Mouse (Mus musculus): ENCODE measurements around the gene Cox5b.
"Not testable (repeated sequence)": the region's sequence is repeated elsewhere in the genome, so short reads cannot be mapped to it uniquely, and the experiment has no call there.

The Cox5b gene

DNA sequence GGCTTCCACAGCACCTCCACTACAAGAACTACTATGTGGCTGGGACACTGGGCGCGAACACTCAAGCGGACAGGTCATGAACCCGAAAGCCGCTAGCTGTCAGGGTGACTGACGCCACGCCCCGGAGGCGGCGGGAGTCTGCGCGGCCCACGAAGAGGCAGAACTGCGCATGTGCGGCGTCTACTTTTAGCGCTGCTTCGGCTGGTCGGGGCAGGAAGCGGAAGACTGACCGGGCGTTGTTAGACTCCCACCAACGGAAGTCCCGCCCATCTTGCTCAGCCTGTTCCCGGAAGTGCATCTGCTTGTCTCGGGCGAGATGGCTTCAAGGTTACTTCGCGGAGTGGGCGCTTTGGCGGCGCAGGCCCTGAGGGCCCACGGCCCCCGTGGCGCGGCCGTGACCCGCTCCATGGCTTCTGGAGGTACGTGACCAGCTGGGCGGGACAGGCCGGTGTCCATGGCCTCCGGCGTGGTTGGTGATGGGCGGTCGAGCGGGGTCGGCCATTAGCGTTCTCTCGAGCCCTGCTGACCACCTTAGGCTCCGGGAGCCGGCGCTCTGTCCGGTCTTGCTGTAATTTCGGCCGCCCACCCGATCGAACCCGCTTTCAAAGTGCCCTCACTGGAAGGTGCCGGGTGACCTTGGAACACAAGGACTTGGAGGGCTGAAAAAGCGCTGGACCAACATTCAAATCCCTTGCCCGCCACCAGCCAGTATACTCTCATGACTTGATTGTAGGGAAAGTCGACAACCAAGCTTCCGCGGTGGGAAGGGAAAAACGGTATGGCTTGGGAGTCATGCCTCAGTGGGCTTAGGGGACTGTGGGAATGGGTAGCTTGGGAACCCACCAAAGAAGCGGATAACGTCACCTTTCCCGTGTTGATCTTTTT is at the start of gene Cox5b:
Gene Cox5b (plus strand): TSS at position 179 of the 885 bp plus-strand sequence.
- peak; percentile 91 to 95 for DNase-seq (ENCODE audit: low spot score in 2 of 2)

DNA sequence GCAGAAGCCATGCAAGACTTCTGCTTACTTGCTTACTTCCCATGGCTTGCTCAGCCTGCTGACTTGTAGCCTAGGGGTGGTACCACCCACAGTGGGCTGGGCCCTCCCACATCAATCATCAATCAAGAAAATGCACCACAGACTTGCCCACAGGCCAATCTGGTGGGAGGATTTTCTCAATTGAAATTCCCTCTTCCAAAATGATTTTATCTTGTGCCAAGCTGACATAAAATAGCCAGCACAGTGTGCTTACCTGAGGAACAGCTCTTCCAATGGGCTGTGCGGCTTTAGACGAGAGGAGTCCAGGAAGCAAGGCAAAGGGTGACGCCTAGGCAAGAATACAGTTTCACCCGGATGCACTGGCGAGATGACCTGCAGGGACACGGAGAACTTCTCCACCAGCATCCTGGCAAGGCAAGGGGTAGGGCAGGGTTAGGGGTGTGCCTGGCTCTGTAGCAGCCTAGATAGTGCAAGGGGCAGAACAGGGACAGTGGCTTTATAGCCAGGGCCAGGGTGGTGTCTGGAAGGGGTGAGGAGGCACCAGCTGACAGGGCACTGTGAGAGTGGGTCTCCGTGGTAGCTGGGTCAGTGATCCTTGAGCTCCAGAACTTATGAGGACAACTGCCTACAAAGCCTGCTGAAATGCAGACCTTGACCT is 47.2 kb upstream of the Cox5b start:
- no peak for DNase-seq (ENCODE audit: low spot score in 2 of 2)

DNA sequence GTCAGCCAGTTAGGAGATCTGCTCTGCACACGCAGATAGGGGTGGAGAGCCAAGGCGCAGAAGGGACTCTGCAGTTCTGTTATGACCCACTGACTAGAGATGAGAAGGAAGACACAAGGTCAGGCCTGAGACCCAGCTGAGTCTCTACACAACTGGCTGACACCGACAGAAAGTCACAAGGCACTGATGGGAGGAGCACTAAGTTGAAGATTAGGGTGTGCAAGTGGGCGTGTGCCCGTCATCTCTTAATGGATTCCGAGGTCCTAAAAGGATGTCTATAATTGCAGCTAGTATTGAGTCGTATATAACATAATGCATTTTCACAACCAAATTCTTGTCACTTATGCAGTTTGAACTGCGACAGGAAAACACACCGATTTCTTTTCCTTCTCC is 46.6 kb upstream of the Cox5b start:
- DNase-seq (ENCODE audit: low spot score in 2 of 2): no peak

DNA sequence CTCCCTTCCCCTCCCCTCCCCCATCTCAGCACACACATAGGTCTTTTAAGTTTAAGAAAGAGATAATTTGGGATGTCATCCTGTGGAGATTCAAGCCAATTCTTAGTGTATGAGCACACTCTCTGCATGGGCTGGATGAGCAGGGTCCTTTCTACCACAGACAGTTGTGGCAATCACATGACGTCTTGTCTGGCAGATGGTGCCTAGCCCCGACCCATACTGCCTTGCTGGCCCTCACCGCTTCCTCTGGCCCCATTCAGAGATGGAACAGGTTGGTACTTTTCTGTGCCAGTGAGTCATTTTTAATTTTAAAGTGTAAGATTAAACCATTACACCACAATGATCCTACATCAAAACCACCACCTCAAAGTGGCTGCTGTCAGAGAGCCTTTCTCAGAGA is 45.0 kb upstream of the Cox5b start:
- DNase-seq (ENCODE audit: low spot score in 2 of 2): no peak

DNA sequence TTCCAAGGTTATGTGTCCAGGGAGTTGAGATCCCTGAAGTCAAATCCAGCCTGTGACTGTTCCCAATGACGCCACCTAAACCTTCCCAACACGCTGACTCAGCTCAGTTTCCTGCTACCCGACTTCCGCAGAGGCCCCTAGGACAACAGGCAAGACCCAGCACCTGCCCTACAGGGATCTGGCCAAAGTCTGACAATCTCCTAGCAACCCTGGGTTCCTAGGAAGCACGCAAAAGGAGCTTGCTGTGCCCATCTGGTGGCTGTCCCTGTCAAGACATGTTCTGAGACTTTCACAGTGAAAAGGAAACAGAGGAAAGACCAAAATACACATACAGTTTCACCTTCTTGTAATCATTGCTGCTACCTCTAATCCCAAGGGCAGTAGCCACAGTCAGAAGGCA is 43.6 kb upstream of the Cox5b start:
- no peak for DNase-seq (ENCODE audit: low spot score in 2 of 2)

DNA sequence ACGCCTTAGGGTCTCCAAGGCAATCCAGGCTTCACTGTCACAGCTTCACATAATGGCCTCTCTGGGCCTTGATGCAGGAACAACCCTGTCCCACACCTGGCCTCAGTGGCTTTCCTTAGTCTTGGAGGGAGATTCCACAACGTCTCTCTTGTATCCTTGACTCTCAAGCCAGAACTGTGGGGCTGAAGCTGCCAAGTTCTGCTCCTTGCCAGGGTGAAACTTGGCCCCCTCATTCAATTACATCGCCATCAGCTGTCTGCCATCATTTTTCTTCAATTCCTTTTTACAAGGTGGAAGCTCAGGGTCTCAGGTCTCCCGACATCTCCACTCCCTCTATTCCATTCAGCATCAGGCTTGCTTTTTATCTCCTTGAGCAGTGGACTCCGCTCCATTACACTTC is 36.2 kb upstream of the Cox5b start:
- DNase-seq (ENCODE audit: low spot score in 2 of 2): no peak

DNA sequence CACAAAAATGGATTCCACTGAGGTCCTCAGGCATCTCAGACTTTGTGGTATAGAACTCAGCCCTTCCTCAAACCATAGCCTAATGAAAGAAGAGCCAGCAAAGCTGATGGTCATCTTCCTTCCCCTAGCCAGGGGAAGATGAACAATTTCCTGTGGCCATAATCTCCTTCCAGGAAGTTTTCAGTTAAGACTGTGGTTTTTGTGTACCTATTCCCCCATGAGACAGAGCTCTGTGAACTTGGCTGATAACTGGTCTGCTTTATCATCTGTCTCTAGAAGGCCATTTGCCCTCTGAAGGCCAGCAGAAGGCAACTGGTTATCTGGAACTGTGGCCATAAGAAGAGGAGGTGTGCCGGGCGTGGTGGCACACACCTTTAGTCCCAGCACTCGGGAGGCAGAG is 35.0 kb upstream of the Cox5b start:
- no peak for DNase-seq (ENCODE audit: low spot score in 2 of 2)

DNA sequence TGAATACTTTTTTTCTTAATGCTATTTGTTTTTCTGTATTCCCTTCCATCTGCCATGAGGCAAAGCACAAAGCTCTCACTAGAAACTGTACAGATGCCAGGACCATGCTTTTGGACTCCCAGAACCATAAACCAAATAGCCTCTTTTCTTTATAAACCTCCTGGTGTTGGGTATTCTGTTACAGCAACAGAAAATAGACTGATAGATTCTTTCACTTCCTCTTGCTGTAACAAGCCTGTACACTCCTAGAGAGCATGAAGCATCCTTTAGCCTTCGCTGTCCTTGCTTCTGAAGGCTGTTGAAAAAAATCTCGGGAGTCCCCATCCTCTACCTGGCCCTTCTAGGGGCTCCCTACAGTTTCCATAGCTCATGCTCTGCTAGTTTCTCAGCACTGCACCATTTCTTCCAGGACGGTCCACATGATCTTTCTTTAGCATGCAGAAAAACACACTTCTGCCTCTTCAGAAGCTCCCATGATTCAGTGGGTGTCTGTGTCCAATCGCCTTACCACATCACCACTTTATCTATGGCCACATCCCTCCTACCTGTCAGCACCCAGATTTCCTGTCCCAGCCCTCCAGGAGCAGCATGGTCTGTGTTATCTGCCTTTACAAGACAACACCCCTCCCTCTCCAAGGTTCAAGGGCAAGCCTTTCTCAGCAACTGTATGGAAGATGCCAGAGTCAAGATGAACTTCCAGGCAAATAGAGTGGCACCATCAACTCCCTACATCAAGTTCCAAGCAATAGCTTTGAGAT is 33.4 kb upstream of the Cox5b start:
- no peak for DNase-seq (ENCODE audit: low spot score in 2 of 2)

DNA sequence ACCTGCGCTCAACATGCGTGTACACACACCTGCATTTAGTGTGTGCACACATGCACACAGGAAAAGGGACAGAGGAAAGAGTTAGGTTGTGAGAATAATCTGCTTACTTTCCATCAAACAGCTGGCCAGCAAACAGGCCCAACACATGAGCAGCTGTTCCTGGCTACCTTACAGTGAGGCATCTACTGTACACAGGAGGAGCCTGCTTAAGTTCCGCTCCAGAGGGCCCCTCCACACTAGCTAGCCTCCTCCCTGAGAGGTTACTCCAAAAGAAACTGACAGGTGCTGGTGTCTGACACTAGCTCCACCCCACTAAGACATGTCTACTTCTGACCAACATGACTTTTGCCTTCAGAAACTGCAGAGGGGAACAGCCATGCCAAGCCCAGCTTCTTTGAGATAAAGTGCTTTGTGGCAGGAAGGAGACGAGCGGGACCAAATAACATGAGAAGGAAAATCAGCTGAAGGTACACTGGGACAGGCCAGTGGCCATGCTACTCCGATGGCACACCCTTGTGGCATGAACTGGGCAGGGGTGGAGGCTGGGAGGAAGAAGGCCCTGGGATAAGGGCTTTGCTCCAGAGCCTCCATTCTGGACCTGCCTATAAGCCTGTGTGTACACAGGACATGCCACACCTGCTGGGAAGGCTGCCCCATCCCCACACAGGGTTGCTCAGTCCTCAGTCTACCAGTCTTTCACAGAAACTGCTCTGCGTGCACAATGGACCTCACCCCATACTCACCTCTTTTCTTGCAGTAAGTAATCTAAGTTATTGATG is 32.4 kb upstream of the Cox5b start:
- no peak for DNase-seq (ENCODE audit: low spot score in 2 of 2)

DNA sequence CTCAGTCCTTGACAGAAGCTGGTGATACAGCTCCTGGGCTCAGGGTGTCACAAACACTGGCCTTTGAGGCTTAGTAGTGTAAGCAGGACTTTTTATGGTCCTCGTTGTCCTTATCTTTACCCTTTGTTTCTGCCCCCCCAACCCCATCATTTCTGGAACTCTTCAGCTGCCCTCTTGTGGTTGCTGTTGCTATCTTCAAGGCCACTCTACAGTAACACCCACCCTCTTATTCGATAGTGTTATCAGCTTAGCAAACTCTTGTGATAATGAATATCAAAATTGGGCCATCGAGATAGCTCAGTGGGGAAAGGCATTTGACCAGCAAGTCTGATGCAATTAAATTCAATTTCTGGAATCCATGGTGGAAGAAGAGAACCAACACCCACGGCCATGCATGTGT is 26.8 kb upstream of the Cox5b start:
- peak in 1 of 2 experiments; percentile 27 for DNase-seq (ENCODE audit: low spot score in 2 of 2)

DNA sequence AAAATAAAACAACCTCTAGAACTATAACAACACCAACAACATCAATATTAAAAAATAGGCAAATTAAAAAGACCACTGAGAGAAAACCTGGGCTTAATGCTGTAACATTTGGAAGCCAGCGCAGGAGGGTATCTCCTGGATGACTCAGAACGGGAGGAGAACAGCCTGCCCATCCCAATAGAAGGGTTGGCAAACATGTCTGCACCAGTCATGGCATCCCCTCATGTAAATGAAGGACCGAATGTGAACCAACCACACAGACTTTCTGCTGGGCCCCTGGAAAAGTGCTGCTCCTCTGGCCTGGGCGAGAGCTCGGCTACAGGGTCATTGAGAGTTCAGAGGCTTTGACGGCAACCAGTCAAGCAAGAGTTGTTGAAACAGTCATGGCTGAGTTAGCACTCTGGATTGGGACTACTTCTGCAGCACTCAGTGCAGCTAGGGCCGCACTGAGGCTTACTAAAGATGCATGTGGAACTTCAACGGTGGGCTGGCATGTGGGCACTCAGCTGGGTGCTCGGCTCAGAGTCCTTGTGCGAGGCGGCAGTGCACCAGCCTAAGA is 26.0 kb upstream of the Cox5b start:
- no peak for DNase-seq (ENCODE audit: low spot score in 2 of 2)

DNA sequence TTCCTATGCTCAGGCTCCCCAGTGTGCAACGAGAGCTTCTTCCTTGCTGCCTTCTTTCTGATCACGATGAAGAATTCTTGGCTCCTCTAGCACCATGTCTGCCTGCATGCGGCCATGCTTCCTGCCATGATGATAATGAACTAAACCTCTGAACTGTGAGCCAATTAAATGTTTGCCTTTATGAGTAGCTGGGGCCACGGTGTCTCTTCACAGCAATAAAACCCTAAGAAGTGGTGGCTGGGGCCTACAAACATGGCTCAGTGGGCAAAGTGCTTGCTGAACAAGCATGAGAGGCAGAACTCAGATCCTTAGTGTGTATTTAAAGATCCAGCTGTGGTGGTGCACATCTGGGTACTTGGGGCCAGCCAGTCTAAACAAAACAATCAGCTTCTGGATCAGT is 25.3 kb upstream of the Cox5b start:
- no peak for DNase-seq (ENCODE audit: low spot score in 2 of 2)

DNA sequence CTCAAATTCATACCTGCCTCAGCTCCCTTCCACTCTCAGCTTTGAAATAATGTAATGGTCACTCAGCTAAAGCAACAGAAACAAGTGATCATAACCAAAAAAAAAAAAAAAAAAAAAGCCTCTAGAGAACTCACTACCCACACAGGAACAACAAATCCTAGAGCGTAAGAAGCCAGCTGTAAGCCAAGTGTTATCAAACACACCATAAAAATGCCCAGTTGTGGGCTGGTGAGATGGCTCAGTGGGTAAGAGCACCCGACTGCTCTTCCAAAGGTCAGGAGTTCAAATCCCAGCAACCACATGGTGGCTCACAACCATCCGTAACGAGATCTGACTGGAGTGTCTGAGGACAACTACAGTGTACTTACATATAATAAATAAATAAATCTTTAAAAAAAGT is 23.2 kb upstream of the Cox5b start:
- DNase-seq (ENCODE audit: low spot score in 2 of 2): not testable (repeated sequence)

DNA sequence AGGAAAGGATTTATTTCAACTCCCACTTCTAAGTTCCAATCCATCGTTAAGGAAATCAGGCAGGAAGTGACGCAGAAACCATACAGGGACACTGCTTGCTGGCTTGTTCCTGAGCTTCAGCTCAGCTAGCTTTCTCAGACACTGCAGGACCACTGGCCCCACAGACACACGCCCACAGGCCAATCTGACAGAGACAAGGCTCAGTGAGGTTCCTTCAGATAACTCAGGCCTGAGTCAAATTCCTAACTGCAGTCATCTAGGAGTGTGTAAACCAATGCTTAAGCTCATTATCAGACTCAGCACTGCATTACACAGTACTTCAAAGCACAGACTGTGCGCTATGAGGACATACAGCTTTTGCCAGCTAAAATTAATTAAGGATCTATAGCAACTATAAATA is 21.0 kb upstream of the Cox5b start:
- no peak for DNase-seq (ENCODE audit: low spot score in 2 of 2)

DNA sequence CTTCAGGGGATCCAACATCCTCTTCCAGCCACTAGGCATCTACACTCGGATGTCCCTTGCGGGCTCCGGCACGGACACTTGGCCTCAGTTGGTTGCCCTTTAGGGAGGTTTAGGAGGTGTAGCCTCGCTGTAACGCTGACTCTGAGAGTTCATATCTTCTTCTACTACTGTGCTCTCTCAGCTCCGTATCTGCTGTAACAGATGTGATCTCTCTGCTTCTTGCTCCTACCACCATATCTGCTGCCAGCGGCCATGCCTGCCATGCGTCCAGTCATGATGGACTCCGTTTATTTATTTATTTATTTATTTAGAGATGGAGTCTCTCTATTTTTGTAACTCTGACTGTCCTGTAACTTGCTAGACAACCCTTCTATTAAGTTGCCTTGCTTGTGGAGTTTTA is 20.0 kb upstream of the Cox5b start:
- DNase-seq (ENCODE audit: low spot score in 2 of 2): no peak

DNA sequence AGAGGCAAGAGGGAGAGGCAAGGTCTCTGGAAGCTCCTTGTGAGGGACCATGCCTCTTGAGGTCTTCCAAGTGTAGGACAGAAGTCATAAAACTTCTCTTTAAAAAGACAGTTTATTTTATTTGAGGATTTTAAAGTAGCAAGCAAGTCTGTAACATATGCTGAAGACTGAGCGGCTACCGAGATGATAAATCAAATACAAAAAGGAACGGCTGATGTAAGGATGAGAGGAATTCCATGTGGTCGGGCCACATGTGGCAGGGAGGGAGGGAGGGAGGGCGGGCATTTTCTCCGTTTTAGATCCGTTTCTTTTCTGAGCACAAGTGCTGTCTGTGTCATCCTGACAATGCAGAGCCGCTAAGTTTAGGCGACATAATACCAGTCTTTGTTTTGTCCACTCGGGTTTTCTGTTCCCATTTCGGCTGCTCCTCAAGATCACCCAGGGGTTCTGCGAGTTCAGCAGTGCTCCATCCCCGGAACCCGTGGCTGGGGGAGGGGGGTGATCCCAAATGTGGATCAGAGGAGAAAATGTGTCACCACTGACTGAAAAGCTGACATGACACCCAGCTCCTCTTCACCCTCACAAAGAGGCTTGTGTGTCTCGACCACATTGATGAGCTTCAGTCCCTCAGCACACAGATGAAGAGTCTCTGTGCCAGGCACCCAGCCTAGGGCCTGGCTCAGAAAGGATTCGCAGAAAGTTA is 18.4 kb upstream of the Cox5b start:
- no peak for DNase-seq (ENCODE audit: low spot score in 2 of 2)

DNA sequence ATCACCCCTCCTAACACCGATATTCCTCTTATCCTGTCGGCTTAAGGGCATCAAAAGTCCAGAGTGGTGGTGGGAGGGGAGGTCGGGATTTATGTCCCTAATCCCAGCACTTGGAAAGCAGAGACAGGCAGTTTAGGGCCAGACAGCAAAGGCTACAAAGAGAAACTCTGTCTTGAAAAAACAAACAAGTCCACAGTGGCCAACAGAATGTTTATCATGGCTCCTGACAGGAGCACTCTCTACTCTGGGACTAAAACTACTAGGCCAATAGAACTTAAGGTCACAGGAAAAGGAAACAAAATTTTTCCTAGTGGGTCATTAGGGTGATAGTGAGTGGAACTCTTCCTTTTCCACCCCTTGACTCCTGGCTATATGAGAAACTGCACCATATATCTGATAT is 16.3 kb upstream of the Cox5b start:
- DNase-seq (ENCODE audit: low spot score in 2 of 2): no peak

DNA sequence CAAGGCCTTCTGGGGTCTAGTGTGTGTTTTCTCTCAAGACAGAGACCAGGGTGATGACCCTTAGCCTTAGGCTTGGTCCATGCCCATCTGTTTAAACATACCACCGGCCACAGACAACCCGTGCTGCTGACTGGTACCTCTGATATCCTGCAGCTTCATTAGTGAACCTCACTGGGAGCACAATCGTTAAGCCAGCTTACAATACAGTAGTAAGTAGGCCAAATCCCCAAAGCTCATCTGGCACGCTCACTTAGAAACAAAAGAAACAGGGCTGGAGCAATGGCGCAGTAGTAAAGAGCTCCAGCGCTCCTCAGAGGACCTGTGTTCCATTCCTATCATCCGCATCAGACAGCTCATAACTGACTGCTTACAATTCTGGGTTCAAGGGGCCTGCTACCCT is 10.4 kb upstream of the Cox5b start:
- no peak for DNase-seq (ENCODE audit: low spot score in 2 of 2)

DNA sequence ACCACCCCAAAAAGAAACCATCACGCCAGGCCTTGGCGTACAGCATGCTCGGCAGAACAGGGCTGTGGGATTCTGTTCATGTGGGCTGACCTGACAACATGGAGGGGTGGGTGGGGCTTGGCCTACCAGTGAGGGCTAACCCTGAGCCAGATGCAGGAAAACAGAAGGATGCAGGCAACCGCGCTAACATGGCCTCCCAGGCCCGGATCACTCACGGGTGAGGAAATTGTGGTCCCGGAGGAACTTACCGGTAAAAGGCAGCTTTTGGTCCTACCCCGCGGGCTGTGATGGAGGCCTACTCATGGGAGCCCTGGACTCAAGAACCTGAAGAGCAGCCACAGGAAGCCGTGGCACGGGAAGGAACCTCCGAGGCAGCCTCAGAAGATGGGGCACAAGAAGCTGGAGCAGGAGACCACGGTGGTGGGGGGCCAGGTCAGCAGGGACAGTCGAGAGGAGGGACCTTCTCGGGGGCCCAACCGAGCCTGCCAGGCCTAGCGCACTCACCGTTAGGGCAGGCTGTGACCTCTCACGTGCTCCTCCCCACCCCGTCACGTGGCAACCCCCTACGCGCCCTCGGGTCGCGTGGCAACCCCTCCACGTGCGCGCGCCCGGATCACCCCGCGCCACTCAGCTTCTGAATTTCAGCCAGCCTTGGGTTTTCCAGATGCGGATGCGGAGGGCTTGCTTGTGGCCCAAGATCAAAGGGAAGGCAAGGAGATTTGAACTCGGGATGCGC is 8.5 kb upstream of the Cox5b start, which contains the start of gene Fam178b:
Gene Fam178b (minus strand): TSS at position 564 of the 736 bp plus-strand sequence.
- DNase-seq (ENCODE audit: low spot score in 2 of 2): no peak

Data from cerebellum, postnatal 4 days (tissue).